Mouse (Mus musculus) activated CD4-positive, CD25-positive, alpha-beta regulatory T cell, adult 4 months (primary cell): ENCODE measurements around the gene Snrpd3. TPM values are rescaled to one million over a fixed set of nuclear protein-coding genes. Genes with fewer than 3 reads are reported as not detected.

Source experiments
- ATAC-seq: one replicate; pipeline ENCODE4 v1.8.0; 2017
- polyA plus RNA-seq, 2 experiments: library from polyadenylated mRNA; unstranded; fragments of 100-300 nt; shearing (Covaris generic); gene quantifications; one replicate each; pipeline ENCODE4 v1.2.1; 2017

Gene Snrpd3
- polyA plus RNA-seq, 2 experiments from 2014 or later, result 133 to 205 TPM

GRCm38 (mm10) chr10:75568441-75568840 is 51.1 kb downstream of the Snrpd3 start:
- ATAC-seq, result no peak

GRCm38 (mm10) chr10:75568851-75569250 is 51.5 kb downstream of the Snrpd3 start:
- no peak for ATAC-seq

GRCm38 (mm10) chr10:75570981-75571657 is 53.8 kb downstream of the Snrpd3 start:
- no peak for ATAC-seq

DNA sequence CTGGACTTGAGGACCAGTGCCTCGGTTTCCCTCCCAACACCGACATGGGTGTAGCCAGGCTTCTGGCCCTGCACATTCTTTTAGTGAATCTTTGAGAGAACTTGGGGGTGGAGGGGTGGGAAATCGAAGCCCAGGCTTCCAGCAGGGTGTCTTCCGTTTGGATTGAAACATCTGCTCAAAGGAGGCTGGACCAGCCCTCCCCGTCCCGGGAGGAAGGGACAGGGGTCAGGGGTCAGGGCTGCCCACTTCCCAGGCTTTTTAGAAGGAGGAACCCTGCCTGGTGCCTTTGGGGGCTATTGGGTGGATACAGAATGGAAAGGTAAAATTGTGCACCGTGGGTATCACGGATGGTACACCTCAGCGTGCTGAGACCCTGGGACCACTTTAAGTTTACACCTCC is 54.6 kb downstream of the Snrpd3 start:
- ATAC-seq, result no peak

GRCm38 (mm10) chr10:75573181-75573580 is 55.8 kb downstream of the Snrpd3 start:
- no peak for ATAC-seq

DNA sequence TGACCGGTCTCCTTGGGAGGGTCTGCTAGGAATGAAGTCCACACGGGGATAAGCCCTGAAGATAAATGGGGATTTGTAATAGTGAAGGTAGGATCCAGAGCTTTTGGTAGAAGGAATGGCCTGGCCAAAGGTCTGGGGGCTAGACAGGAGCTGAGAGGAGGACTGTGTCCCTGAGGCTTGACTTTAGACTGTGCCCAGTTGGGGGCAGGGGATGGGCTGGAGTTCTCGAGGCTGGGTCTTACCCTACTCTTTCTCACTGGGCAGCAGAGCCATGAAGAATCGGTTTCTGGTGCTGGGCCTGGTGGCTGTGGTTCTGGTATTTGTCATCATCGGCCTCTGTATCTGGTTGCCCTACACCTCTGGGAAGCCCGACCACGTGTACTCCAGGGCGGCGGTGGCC is 56.6 kb downstream of the Snrpd3 start:
- ATAC-seq, result no peak

- ATAC-seq, result no peak
Observed at GRCm38 (mm10) chr10:75579129-75579528, 61.8 kb downstream of the Snrpd3 start.

DNA sequence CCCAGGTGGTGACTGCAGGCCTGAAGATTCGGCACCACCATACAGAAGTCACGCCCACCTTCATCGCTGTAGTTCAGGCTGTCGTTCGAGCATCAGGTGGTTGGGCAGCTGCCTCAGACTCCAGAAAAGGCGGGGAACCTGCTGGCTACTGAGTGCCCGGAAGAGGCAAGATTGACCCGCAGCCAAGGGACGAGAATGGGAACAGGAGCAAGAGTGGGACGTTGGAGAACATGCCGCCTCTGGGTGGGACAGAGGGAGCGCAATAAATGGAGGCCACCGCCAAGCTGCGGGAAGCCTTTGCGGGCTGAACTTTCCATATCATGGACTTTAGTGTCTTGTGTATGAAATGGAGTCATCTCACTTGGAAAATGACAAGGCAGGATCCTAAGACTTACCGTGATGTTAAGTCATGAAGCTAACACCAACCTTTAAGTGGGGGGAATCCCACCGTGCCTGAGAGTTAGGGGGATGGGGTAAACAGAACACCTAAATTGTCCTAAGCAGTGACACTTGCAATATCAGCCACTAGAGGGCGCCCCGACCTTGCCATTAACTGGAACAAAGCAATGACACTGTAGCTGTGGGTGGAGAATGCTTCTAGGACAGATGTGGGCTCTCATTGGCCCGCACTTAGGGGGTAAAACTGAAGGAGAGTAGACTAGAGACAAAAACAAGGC is 68.7 kb downstream of the Snrpd3 start:
- peak; percentile 79 for ATAC-seq

GRCm38 (mm10) chr10:75586553-75586879 is 69.2 kb downstream of the Snrpd3 start:
- no peak for ATAC-seq

Other genes starting within 250 kb of the Snrpd3 start
- 10 to 100 TPM; 18.6 to 30.1 TPM for gene Adora2a, start 200.7 kb upstream of the Snrpd3 start, polyA plus RNA-seq
- 1 to 10 TPM in 1 of 2 experiments, not detected in 1; 1.0 TPM for gene Upb1, start 116.4 kb upstream of the Snrpd3 start, polyA plus RNA-seq
- gene Gucd1, start 421 bp downstream of the Snrpd3 start, polyA plus RNA-seq, result 10 to 100 TPM; 11.7 to 17.0 TPM
- gene Lrrc75b, start 42.8 kb downstream of the Snrpd3 start, polyA plus RNA-seq, result under 1 TPM; 0.45 to 0.65 TPM
- gene Ggt1, start 44.1 kb downstream of the Snrpd3 start, polyA plus RNA-seq, result 1 to 10 TPM; 2.1 to 3.1 TPM
- under 1 TPM; 0.15 to 0.64 TPM for gene Ggt5, start 71.8 kb downstream of the Snrpd3 start, polyA plus RNA-seq
- 10 to 100 TPM in 1 of 2 experiments, 1 to 10 TPM in 1; 6.2 to 12.5 TPM for gene Susd2, start 126.5 kb downstream of the Snrpd3 start, polyA plus RNA-seq
- 10 to 100 TPM; 22.0 to 22.3 TPM for gene Cabin1, start 246.8 kb downstream of the Snrpd3 start, polyA plus RNA-seq